Mouse (Mus musculus) adrenal gland, adult (tissue): ENCODE results near the gene Pias4.

Experiments
- DNase-seq, 2 experiments: peaks; one replicate each; pipeline ENCODE4 v3.0.0; 2022 to 2023; ENCODE audit warnings: low spot score in 1 of 2; ENCODE audit not compliant: inconsistent age in 2 of 2

Gene Pias4

DNA sequence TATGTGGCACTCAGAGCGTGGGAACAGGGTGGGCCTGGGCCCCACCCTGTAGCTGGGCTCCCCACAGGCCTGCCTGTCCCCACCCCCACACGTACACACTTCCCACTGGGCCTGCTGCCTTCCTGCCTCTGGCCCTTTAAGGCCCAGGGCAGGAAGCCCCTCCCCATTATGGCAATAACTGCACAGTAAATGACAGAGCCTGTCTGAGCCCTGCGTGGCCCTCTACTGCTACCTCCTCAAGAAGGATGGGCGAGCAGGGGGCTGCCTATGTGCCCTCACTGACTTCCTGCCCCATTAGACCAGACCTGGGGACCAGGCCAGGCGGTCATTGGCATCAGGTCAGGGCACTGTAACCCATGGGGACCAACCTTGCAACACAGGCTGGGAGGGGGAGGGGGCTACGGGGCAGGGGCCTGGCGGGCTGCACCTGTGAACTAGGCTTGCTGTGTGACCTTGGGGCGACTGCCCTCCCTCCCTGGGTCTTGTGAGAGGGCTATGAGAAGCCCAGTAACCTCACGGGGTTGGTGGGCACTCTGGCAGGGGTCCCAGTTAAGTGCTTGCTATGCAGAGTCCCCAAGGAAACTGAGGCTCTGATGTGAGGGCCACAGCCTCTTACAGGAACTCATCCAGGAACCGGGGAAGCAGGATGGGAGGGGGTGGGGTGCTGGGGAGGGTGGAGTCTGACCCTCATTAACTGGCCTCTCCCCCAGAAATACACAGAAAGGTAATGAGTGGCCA lies 26.8 kb downstream of the Pias4 start:
- peak in 1 of 2 experiments; percentile 74 for DNase-seq

DNA sequence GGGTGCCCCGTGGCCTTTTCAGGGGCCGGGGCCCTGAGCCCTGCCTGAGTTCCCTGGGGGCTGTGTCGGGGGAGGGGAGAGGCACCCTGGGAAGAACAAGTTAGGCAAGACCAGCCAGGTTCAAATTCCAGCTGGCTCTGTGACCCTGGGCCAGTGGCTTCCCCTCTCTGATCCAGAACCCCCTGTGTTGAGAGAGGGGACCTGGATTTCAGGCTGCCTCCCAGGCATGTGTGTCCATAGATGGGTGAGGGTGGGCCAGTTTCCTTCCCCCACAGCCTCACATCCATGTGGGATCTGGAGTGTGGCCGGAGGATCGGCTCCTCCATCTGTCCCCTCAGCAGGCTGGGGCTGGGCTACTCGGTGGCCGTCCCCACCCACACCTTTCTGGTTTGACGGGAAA lies 27.7 kb downstream of the Pias4 start:
- DNase-seq = no peak

DNA sequence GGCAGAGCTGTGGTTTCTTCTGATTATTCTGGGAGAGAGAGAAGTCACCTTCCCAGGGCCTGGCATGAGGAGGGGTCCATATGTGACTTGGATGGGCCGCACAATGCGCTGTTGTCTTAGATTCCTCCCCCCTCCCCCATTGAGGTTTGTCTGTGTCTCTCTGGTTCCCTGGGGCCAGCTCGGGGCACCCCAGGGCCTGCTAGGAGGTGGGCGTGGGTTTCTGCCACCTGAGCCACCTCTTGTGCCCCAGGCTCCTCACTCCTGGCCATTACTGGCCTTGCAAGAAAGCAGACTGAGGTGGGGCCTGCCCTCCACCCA lies 28.2 kb downstream of the Pias4 start:
- DNase-seq = no peak

DNA sequence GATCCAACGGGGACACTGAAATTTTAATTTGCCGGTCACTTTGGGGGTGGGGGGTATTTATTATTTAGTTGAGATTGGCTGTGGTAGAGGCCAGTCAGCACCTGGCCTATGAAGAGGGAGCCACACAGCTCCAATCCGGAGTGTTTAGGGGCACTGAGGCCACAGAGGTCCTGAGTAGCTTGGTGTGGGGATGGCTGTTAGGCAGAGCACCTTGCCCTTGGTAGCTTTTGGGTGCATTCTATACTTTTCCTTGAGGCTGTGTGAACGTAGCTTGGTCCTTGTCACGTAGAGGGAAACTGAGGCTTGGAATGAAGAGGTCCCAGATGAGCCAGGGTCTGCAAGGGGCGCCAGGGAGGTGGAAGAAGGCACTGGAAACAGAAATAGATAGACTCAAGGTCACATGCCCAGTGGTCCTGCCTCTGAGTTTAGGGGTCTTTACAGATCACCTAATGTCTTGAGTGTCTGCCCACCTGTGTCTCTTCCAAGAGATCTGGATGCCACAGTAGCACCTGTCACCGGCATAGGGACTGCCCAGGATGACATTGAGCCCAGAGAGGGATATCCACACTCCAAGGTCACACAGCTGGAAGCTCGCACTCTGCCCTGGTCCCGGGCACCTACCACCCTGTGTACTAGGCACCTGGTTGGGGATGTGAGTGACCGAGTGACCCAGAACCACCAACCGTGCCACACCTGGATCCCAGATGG lies 28.7 kb downstream of the Pias4 start:
- DNase-seq = peak in 1 of 2 experiments; percentile 61

DNA sequence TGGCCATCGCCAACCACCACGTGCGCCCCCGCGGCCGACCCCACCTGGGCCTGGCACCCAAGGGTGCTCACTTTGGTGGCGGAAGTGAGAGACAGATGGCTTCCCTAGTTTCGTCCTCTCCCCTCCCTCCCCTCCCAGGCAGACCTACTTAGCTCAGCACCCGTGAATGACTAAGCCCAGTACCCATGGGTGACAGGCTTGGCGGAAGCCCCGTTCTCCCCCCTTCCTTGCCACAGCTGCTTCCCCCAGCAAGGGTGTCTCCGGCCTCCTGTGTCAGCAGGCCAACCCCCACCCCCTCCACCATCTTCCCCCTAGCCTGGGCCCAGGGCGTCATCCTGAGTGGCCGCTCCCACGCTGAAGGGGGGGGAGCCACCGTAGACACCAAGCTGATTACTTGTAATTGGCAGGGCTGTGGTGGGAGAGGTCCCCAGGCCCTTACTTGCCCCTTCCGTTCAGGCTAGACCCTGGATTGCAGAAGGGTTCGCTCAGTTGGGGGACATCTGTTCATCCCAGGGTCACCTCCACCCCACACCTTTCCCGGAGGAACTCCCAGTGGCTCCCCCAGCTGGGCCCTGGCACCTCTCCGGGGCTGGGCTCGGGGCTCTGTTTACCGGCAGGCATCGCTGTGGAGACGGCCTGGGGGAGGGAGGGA lies 29.5 kb downstream of the Pias4 start:
- DNase-seq = peak in 1 of 2 experiments; percentile 68

DNA sequence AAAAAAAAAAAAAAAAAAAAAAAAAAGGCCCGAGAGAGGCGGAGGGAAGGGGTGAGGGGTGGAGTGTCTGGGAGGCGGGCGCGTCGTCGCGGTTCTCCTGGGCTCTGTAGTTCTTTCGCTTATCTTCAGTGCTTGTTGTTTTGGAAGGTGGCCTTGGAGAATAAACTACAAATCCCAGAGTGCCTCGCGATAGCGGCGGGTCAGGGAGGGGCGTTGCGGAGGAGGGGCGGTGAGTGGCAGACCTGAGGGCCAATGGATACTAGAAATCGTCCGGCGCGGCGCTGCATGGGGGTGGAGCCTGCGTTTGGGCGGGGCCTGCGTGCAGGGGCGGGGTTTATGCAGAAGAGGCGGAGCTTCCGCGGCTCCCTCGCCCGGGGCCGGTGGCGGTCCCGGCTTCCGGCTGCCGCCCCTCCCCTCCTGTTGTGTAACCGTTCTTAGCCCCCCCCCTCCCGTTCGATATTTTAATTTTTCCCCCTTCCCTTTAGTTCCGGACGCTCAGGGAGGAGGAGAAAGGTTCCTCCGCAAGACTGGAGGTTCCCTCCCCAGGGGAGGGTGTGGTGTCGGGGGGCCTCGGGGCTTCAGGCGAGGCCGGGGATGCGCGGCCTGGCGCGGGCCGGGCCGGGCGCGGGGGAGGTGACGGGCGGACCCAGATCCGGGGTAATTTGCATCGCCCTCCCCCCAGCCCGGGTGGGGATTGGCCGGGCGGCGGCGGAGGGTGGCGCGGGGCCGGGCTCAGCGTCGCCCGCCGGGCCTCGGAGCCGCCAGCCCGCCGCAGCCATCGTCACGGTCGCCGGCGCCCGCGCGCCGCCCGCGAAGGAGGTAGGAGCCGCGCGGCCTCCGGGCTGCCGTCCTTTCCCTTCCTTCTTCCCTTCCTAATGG lies 30.2 kb downstream of the Pias4 start:
- peak; percentile 100 for DNase-seq

DNA sequence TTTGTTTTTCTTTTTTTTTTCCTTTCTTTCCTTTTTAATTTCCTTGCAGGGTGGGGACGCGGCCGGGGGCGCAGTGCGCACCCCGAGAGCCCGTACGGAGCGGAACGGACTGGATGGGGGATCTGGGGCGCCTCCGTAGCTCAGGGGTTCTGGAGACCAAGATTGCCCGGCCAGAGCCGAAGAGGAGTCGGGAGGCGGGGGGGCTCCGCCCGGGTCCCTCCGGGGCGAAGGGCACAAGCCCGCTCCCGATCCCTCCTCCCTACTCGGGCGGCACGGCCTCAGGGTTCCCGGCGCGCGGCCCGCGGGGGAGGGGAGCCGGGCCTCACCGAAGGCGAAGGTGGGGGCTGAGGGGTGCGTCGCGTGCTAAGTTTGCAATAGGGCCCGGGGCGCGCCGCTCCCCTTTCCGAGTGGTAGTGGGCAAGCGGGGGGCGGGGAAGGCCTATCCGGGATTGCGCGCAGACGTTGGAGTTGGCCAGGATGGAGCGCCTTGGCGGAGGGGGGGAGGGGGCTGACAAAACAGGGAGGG lies 31.0 kb downstream of the Pias4 start:
- peak; percentile 91 to 96 for DNase-seq

DNA sequence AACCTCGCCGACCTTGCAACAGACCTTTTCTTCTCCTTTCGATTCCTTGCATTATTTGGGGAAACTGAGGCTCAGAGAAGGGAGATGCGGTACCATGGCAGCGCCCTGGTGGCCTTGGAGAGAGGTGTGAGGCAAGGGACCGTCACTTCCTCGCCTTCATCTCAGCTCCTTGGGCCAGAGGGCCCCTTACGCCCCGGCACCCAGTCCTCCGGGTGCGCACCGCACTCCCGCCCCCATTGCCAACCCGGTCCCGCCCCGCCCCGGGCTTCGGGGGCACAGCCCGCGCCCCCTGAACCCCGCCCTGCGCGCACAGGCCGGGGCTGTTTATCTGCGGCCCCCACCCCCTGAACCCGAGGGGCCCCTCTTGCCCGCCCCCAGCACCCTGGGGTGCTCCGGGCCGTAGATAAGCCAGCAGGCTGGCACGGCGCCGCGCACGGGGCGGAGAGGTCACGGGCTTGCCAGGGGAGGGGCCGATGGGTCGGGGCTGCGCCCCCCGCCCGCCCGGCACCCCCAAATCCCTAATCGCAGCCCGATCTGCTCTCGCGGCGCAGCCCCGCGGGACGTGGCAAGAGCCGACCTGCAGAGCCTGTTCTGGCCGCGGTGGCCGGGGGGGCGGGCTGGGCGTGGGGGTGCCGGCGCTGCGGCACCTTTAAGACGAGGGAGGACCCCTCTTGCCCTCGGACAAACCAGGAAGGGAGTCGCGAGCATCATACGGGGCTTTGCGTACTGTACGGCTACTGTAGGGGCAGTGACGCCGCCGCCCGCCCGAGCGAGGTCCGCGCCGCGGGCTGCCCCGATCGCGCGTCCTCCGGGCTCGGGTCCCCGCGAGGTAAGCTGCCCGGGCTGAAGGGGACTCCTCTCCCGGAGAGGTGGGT lies 31.7 kb downstream of the Pias4 start:
- DNase-seq = peak; percentile 86 to 94

DNA sequence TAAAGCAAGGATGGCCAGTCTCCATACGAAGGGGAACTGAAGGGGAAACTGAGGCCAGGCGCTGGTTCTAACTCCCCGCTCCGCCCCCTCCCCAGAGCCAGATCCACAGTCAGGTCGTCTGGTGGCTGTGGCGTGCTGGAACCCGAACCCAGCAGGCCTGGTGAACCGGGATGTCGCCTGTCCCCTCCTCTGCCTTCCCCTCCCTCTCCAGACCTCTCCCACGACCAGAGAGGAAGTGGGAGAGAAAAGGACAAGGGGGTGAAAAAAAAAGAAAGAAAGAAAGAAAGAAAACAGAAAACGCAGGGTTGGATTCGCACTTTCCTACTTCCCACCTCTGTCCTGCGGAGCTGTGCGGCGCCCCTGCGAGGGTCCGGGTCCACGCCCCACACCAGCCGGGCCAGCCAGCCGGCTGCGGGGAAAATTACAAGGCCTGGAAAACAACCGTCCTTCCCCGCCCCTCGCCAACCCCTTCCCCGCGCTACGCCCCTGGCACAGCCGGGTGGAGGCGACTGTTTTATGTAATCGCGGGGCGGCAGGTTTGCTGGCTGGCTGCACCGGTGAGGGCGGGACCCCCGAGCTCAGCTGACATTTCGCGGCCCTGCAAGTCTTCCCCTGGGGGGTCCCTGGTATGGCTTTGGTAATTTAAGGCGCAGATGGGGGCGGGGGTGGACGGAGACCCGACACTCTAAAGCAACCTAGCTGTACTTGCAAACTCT lies 32.6 kb downstream of the Pias4 start, which contains the start of gene Zbtb7a:
Gene Zbtb7a, plus strand, starts transcription at position 255 of the 716 bp plus-strand sequence.
- DNase-seq = peak; percentile 71 to 85

DNA sequence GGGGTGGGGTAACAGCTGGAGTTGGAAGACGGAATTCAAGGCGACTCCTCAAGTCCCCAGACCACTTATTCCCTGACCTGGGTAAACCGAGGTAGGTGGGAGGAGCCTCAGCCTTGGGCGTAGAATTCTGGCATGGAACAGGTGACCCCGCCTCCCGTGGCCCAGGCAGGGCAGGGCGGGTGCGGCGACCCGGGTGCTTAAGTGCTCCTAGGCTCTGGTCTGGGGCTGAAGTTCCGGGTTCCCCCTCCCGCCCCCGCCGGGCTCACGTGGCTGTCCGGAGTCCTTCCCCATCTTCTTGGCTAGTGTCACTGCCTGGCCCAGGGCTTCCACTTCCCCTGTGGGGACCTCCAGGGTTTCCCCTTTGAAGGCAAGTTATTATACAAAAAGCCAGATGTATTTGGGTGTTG lies 33.5 kb downstream of the Pias4 start:
- DNase-seq = peak; percentile 79 to 85

DNA sequence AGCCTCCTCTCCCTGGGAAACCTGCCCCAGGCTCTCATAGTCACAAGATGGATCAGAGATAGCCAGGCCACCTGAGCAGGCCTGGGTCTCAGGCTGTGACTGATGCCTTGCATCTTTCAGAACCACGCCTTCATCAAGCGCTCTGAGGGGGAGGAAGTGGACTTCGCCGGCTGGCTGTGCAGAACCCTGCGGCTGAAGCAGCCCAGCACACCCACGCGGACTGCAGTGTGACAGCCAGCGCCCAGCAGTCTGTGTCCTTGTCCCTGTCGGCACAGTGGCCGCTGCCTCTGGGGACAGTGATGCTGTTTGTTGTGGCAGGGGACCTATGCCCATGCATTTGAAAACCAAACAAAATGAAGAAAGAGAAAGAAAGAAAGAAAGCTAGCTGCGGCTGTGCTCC lies 44.2 kb downstream of the Pias4 start:
- DNase-seq = peak; percentile 69 to 82

DNA sequence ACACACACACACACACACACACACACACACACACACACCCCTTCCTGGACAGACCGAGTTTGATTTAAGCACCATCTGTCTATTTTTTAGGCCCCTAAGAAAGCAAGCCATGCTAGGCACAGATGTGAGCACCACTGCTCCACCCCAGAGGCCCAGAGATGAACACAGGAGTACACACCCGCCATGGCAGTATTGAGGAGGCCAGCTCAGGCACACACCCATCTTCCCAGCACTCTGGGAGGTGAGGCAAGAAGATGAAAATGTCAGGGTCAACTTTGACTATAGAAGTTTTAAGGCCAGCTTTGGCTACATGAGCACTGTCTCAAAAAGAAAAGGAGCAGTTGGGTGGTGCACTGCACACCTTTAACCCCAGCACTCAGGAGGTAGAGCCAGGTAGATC lies 44.8 kb downstream of the Pias4 start:
- DNase-seq = peak; percentile 53 to 80

DNA sequence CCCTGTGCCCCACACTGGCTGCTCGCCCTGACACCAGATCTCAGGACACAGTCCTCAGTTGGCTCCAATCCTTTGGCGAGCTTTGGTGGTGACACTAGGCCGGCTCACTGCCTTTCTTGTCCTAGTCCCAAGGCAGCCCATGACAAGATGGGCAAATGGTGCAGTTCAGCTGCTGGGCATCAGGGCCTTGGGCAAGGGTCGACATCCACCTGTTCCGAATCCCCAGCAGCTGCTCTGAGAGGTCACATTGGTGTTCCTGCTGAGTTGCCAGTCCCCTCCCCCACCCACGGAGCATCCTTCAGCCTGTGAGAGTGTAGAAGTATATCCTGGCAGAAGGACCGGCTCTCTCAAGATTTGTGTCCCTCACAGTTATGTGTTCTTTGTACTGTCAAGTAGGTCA lies 47.1 kb downstream of the Pias4 start:
- no peak for DNase-seq

DNA sequence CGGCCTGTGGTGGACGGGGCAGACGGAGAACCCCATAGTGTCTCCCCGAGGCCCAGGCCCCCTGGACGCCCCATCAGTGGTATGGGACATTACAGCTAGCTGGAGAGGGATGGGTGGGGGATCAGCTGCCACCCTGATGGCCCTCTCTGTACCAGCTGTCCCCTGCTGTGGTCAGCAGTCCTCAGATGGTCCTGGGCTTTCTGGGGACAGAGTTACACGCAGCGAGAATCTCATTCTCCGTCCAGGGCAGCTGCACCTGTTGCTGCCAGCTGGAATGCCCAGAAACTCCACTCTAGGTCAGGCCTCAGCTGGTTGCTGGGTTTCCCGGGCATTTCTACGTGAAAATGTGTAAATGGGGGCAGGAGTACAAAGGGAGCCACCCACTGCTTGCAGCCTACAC lies 48.1 kb downstream of the Pias4 start:
- DNase-seq = no peak

DNA sequence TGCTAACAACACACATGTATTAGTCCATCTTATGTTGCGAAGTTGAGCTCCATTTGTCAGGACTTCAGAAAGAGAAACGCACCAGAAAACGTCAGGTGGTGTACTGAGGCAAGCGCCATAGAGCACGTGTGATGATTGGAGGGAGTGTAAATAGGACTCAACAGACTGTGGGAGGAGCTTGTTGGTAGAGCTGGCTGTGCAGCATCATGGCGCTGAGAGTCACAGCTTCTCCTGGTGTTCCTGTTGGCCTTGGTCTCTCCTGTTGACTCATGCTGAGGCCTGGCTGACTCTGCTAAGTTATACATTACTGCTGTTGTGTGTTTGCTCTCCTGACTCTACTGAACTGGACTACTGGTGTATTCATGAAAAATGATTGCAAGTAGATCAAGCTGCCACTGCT lies 54.8 kb downstream of the Pias4 start:
- peak; percentile 58 to 72 for DNase-seq

DNA sequence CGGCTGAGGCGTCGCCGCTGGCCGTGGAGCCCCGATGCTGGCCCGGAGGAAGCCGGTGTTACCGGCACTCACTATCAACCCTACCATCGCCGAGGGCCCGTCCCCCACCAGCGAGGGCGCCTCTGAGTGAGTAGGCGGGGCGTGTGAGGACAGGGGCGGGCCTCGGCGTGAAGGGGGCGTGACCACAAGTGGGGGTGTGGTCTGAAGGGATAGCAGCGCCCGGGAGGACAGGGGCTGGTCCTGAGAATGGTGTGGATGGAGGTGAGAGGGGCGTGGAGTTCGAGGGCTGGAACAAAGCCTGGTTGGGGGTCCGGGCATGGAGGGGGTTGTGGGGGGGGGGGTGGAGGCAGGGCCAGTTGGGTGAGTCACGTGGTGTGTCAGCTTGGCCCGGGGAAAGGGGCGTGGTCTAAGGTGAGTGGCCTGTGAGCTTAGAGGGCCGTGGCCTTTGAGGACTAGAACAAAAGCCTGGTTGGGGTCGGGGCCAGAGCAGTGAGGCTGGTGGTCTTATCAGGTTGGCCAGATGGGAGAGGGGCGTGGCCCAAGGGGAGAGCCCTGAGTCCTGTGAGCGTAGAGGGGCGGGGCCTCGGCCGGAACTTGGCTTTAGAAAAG lies 61.5 kb downstream of the Pias4 start:
- DNase-seq = peak; percentile 94 to 98

DNA sequence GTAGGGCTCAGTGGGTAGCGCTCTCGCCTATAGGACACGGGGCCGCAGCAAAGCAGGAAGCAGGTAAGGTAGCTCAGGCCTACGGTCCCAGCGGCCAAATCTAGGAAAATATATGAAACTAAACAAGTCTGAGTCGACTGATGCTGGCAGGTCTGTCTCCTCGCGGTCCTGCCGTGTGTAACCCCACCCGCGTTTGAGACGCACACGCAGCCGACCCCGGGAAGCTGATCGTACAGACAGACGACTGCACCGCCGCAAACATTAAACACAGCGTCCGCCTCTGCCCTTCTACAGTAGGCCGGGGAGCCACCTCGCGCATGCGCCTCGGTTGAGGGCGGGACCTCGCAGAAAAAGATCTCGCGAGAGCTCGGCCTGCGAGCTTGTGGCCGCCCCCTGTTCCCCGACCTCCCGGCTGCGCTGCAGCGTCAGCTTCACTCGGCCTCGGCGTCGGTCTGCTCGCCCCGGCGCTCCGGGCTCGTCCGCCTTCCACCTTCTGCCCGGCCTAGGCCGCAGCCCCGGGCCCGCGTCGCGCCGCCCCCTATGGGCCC lies 62.1 kb downstream of the Pias4 start, which contains the start of gene Map2k2:
Gene Map2k2, plus strand, starts transcription at position 351 of the 548 bp plus-strand sequence.
- peak; percentile 98 to 99 for DNase-seq
